Mouse (Mus musculus) forebrain, embryonic 11.5 days (tissue): ENCODE data around the gene Faf1. TPM values are rescaled to one million over a fixed set of nuclear protein-coding genes. Genes with fewer than 3 reads are reported as not detected.

Experiments
- ATAC-seq: fragments of 200-750 bp; cut with Nextera tagmentation; replicated peaks from 2 replicates; pipeline ENCODE4 v1.8.0; 2017; ENCODE audit warnings: moderate TSS enrichment; ENCODE audit not compliant: low FRiP score
- DNase-seq: peaks from one replicate; pipeline ENCODE4 v3.0.0-alpha.2; 2017; ENCODE audit warnings: low spot score
- H3K27ac ChIP-seq: fragments of 300-500 bp; sonication (generic); 2 replicates; pipeline ENCODE4 v1.5.1; 2014; ENCODE audit warnings: low read depth, low read length
- H3K27me3 ChIP-seq: fragments of 300-500 bp; sonication (generic); 2 replicates; pipeline ENCODE4 v1.6.1; 2014; ENCODE audit warnings: mild to moderate bottlenecking, low read length, mixed read lengths; ENCODE audit not compliant: control insufficient read depth, insufficient read depth
- H3K36me3 ChIP-seq: fragments of 300-500 bp; sonication (generic); 2 replicates; pipeline ENCODE4 v1.6.1; 2014; ENCODE audit warnings: mild to moderate bottlenecking, low read length, moderate library complexity, mixed read lengths; ENCODE audit not compliant: control insufficient read depth, insufficient read depth
- H3K4me1 ChIP-seq: fragments of 300-500 bp; sonication (generic); replicated peaks from 2 replicates; pipeline ENCODE4 v1.6.1; 2014; ENCODE audit warnings: low read length, mixed read lengths; ENCODE audit not compliant: control insufficient read depth, insufficient read depth
- H3K4me2 ChIP-seq: fragments of 300-500 bp; sonication (generic); 2 replicates; pipeline ENCODE4 v1.6.1; 2014; ENCODE audit warnings: low read depth, mild to moderate bottlenecking, low read length, moderate library complexity, mixed read lengths; ENCODE audit not compliant: severe bottlenecking
- H3K4me3 ChIP-seq: fragments of 300-500 bp; sonication (generic); 2 replicates; pipeline ENCODE4 v1.5.1; 2014; ENCODE audit warnings: low read depth, low read length
- H3K9ac ChIP-seq: fragments of 300-500 bp; sonication (generic); 2 replicates; pipeline ENCODE4 v1.6.1; 2014; ENCODE audit warnings: low read length
- H3K9me3 ChIP-seq: fragments of 300-500 bp; sonication (generic); 2 replicates; pipeline ENCODE4 v1.6.1; 2016; ENCODE audit warnings: low read length, mixed read lengths; ENCODE audit not compliant: control insufficient read depth
- WGBS: fragments of 180-500 bp; shearing (Covaris S2); extraction: QIAGEN DNeasy Blood & Tissue Kit; methylation state at CpG from one replicate; pipeline ENCODE4 v1.1.7; 2014; 5-methylcytosine and 5-hydroxymethylcytosine counted together
- polyA plus RNA-seq: library from polyadenylated mRNA; unstranded; fragments of >200 nt; fragmentation: Nextera tagmentation; extraction: Ambion mirVana; gene quantifications from 2 replicates; pipeline ENCODE4 v1.2.1, GENCODE M21; 2014

Faf1 gene
- polyA plus RNA-seq, 1 experiment from 2014 or later = 42.9 TPM

- H3K4me3 ChIP-seq = no peak overlapping the region
- peaks cover 15% of the 10 kb centered on the region for H3K27me3 ChIP-seq
Observed at GRCm38 (mm10) chr4:109969561-109969960, 293.2 kb downstream of the Faf1 start.

GRCm38 (mm10) chr4:109973991-109974654 lies 297.7 kb downstream of the Faf1 start:
- H3K4me1 ChIP-seq = peaks cover 10% of the 10 kb centered on the region; the same call in 1 of the 2 replicates
- no peak for ATAC-seq
- H3K9me3 ChIP-seq = no peaks in the 10 kb centered on the region
- H3K9ac ChIP-seq = peak overlapping the region; percentile 97
- peaks cover 46% of the 10 kb centered on the region for H3K27me3 ChIP-seq
- peak; percentile 56 for DNase-seq
- H3K27ac ChIP-seq = no peak overlapping the region
- peak overlapping the region; percentile 81 for H3K4me3 ChIP-seq
- peak overlapping the region; percentile 71 for H3K4me2 ChIP-seq
- no peaks in the 10 kb centered on the region for H3K36me3 ChIP-seq
- 2% methylated on average over 20 of the region's 20 CpGs for WGBS

More at GRCm38 (mm10) chr4:109969561-109969960, 293.2 kb downstream of the Faf1 start:
- H3K36me3 ChIP-seq = no peaks in the 10 kb centered on the region
- no peak for DNase-seq
- no peak overlapping the region for H3K9ac ChIP-seq
- no peak for ATAC-seq
- no peak overlapping the region for H3K4me2 ChIP-seq
- H3K4me1 ChIP-seq = peaks cover 3% of the 10 kb centered on the region; the same call in 1 of the 2 replicates
- 88% methylated on average over 5 of the region's 5 CpGs for WGBS
- H3K27ac ChIP-seq = no peak overlapping the region
- no peaks in the 10 kb centered on the region for H3K9me3 ChIP-seq

GRCm38 (mm10) chr4:109974655-109975380 lies 298.4 kb downstream of the Faf1 start:
- ATAC-seq (no peak), DNase-seq (peak; percentile 68)
- Histone ChIP-seq H3K9ac (peak overlapping the region; percentile 97), H3K4me1 (peaks cover 12% of the 10 kb centered on the region; the same call in 1 of the 2 replicates), H3K27me3 (peaks cover 49% of the 10 kb centered on the region), H3K27ac (peak overlapping the region; percentile 62; the same call in 1 of the 2 replicates), H3K4me3 (peak overlapping the region; percentile 81), H3K36me3 (no peaks in the 10 kb centered on the region), H3K9me3 (no peaks in the 10 kb centered on the region), H3K4me2 (peak overlapping the region; percentile 71)
- WGBS = 2% methylated on average over 33 of the region's 33 CpGs

GRCm38 (mm10) chr4:109975381-109976240 lies 299.2 kb downstream of the Faf1 start:
- peak overlapping the region; percentile 71 for H3K4me2 ChIP-seq
- WGBS = 9% methylated on average over 25 of the region's 25 CpGs
- H3K9me3 ChIP-seq = no peaks in the 10 kb centered on the region
- H3K4me1 ChIP-seq = peaks cover 14% of the 10 kb centered on the region; the same call in 1 of the 2 replicates
- no peaks in the 10 kb centered on the region for H3K36me3 ChIP-seq
- H3K9ac ChIP-seq = peak overlapping the region; percentile 97
- H3K4me3 ChIP-seq = peak overlapping the region; percentile 81
- H3K27me3 ChIP-seq = peaks cover 56% of the 10 kb centered on the region
- ATAC-seq = no peak
- peak; percentile 57 for DNase-seq
- H3K27ac ChIP-seq = no peak overlapping the region

- WGBS = 1% methylated on average over 34 of the region's 34 CpGs
- peak overlapping the region; percentile 71 for H3K4me2 ChIP-seq
- peaks cover 14% of the 10 kb centered on the region; the same call in 1 of the 2 replicates for H3K4me1 ChIP-seq
Observed at GRCm38 (mm10) chr4:109976273-109977147, 300.1 kb downstream of the Faf1 start.

GRCm38 (mm10) chr4:109977148-109978067 lies 301.0 kb downstream of the Faf1 start, which contains the start of gene Dmrta2:
Gene Dmrta2 (plus strand): TSS chr4:109978053.
- ATAC-seq = peak; percentile 94
- H3K4me1 ChIP-seq = peaks cover 18% of the 10 kb centered on the region; the same call in 1 of the 2 replicates

More at GRCm38 (mm10) chr4:109976273-109977147, 300.1 kb downstream of the Faf1 start:
- Histone ChIP-seq H3K27ac (peak overlapping the region; percentile 93), H3K36me3 (no peaks in the 10 kb centered on the region), H3K9me3 (no peaks in the 10 kb centered on the region), H3K4me3 (peak overlapping the region; percentile 81), H3K27me3 (peaks cover 62% of the 10 kb centered on the region), H3K9ac (peak overlapping the region; percentile 97)
- no peak for ATAC-seq
- DNase-seq = peak; percentile 66

More at GRCm38 (mm10) chr4:109977148-109978067, 301.0 kb downstream of the Faf1 start, which contains the start of gene Dmrta2:
- no peaks in the 10 kb centered on the region for H3K36me3 ChIP-seq
- H3K9me3 ChIP-seq = no peaks in the 10 kb centered on the region
- peak within 1 kb of the TSS; percentile 81 for H3K4me3 ChIP-seq
- peak within 1 kb of the TSS; percentile 95 for H3K27ac ChIP-seq
- WGBS = under 1% methylated on average over 64 of the region's 64 CpGs
- H3K4me2 ChIP-seq = peak within 1 kb of the TSS; percentile 71
- peak within 1 kb of the TSS; percentile 97 for H3K9ac ChIP-seq
- H3K27me3 ChIP-seq = peaks cover 71% of the 10 kb centered on the region
- DNase-seq = peak; percentile 98
